Mouse (Mus musculus): ENCODE results near the gene Snrnp40. TPM values are rescaled to one million over a fixed set of nuclear protein-coding genes. Genes with fewer than 3 reads are reported as not detected.

The Snrnp40 gene
- 234 and 251 TPM in 2 replicates for polyA plus RNA-seq (2014; fragmentation: Nextera tagmentation; extraction: Ambion mirVana)

DNA sequence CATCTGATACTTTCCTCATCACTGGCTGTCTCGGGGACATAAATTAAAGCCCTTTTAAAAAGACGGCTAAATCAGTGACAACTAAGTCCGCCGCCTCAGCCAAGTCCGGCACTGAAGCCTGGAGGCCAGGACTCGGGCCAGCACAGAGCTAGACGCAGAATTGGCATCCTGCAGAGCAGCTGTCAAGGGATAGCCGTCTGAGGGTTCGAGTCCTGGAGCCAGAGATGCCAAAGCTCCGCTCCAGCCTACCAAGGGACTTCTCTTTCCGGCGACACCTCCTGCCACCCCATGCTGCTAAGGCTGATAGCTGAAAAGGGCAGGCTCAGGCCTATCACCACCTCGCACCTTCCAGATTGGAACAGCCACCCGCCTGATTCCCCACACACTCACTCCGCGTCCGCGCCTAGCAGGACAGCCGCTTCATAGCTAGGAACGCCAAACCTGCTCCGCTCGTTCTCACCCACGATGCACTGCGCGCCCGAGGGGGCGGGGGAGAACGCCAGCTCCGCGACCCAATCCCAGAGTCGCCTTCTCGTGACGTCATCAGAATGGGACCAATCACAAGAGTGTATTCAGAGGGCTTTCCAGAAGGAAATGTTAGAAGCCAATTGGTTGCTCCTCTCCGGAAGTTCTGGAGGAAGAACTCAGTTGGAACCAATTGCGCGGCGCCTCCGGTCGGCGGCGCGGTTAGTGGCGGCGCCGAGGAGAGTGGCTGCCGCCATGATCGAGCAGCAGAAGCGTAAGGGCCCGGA, at the start of gene Snrnp40, which contains the start of gene Zcchc17:
Gene Snrnp40, plus strand, starts transcription at position 647 of the 752 bp plus-strand sequence.
Gene Zcchc17, minus strand, starts transcription at position 458 of the 752 bp plus-strand sequence.
- Histone ChIP-seq H3K27me3 (ENCODE audit: control insufficient read depth, insufficient read depth, low read length) (no peaks in the 10 kb centered on the region), H3K27ac (replicated peaks; ENCODE audit: low read depth, low read length) (no peak within 1 kb of the TSS; the same call in 1 of the 2 replicates), H3K36me3 (ENCODE audit: control insufficient read depth, insufficient read depth, low read length) (peaks cover 2% of the 10 kb centered on the region; the same call in 1 of the 2 replicates), H3K4me2 (ENCODE audit: low read depth, severe bottlenecking) (peak within 1 kb of the TSS; percentile 81), H3K4me1 (ENCODE audit: control insufficient read depth, insufficient read depth, low read length) (peaks cover 4% of the 10 kb centered on the region; the same call in 1 of the 2 replicates), H3K9me3 (ENCODE audit: control insufficient read depth, low read length) (no peaks in the 10 kb centered on the region), H3K9ac (ENCODE audit: low read length) (peak within 1 kb of the TSS; percentile 82), H3K4me3 (ENCODE audit: low read depth, low read length) (peak within 1 kb of the TSS; percentile 70)
- peak; percentile 98 for ATAC-seq (ENCODE audit: insufficient number of reproducible peaks, low FRiP score, low TSS enrichment, low read depth)
- DNase-seq (ENCODE audit: low spot score): peak; percentile 99
- under 1% methylated on average over 49 of the region's 49 CpGs for WGBS

- ATAC-seq (ENCODE audit: insufficient number of reproducible peaks, low FRiP score, low TSS enrichment, low read depth) (no peak), DNase-seq (ENCODE audit: low spot score) (no peak)
- WGBS: 82% methylated on average over 3 of the region's 3 CpGs
- peaks cover 13% of the 10 kb centered on the region; the same call in 1 of the 2 replicates for H3K4me1 ChIP-seq (ENCODE audit: control insufficient read depth, insufficient read depth, low read length)
- H3K27me3 ChIP-seq (ENCODE audit: control insufficient read depth, insufficient read depth, low read length): peaks cover 27% of the 10 kb centered on the region
- H3K4me3 ChIP-seq (ENCODE audit: low read depth, low read length): no peak overlapping the region
- H3K9me3 ChIP-seq (ENCODE audit: control insufficient read depth, low read length): no peaks in the 10 kb centered on the region
- H3K36me3 ChIP-seq (ENCODE audit: control insufficient read depth, insufficient read depth, low read length): peaks cover 3% of the 10 kb centered on the region; the same call in 1 of the 2 replicates
- H3K9ac ChIP-seq (ENCODE audit: low read length): no peak overlapping the region
- H3K27ac ChIP-seq (replicated peaks; ENCODE audit: low read depth, low read length): no peak overlapping the region
- H3K4me2 ChIP-seq (ENCODE audit: low read depth, severe bottlenecking): no peak overlapping the region
Observed at GRCm38 (mm10) chr4:130312526-130312925, 47.4 kb upstream of the Snrnp40 start.

- Histone ChIP-seq H3K4me1 (ENCODE audit: control insufficient read depth, insufficient read depth, low read length) (peaks cover 5% of the 10 kb centered on the region; the same call in 1 of the 2 replicates), H3K4me2 (ENCODE audit: low read depth, severe bottlenecking) (no peak overlapping the region), H3K4me3 (ENCODE audit: low read depth, low read length) (no peak overlapping the region), H3K27ac (replicated peaks; ENCODE audit: low read depth, low read length) (no peak overlapping the region), H3K27me3 (ENCODE audit: control insufficient read depth, insufficient read depth, low read length) (peaks cover 16% of the 10 kb centered on the region), H3K9ac (ENCODE audit: low read length) (no peak overlapping the region), H3K36me3 (ENCODE audit: control insufficient read depth, insufficient read depth, low read length) (peaks cover 3% of the 10 kb centered on the region; the same call in 1 of the 2 replicates), H3K9me3 (ENCODE audit: control insufficient read depth, low read length) (no peaks in the 10 kb centered on the region)
- WGBS: 87% methylated on average over 4 of the region's 4 CpGs
- no peak for ATAC-seq (ENCODE audit: insufficient number of reproducible peaks, low FRiP score, low TSS enrichment, low read depth)
- no peak for DNase-seq (ENCODE audit: low spot score)
Observed at GRCm38 (mm10) chr4:130313552-130313951, 46.4 kb upstream of the Snrnp40 start.

DNA sequence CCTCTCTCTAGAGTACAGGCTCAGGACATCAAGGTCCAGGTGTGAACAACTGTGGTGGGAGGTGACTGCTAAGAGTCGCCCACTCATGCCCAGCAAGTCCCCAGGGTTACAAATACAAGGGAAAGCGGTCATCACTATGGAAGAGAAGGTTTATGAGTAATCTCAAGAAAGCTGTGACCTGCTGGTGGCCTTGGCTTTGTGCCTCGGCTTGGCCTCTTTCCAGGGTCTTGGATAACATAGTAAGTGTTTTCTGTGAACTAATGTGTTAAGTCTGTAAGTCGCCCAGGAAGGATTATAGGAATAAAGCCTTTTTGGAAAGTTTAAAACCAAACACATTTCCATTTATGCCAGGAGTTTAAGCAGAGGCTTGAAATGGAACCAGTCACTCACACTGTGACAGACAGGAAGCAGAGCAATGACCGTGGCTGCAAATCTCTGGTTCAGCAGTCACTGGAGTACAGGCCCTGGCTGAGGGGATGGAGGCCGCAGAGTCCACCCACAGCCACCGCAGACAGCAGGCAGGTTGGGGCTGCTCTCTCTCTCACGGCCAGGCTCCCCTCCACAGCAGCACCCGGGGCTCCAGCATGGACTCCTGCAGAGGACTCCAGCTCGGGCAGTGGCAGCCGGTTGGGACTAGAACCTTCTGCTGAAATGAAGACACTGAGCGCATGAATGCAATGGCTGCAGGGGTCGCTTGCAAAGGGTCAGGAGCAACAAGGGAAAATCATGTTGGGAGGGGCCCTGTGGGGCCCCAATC, 44.0 kb upstream of the Snrnp40 start:
- Histone ChIP-seq H3K4me2 (ENCODE audit: low read depth, severe bottlenecking) (no peak overlapping the region), H3K27ac (replicated peaks; ENCODE audit: low read depth, low read length) (no peak overlapping the region), H3K27me3 (ENCODE audit: control insufficient read depth, insufficient read depth, low read length) (no peaks in the 10 kb centered on the region), H3K9me3 (ENCODE audit: control insufficient read depth, low read length) (no peaks in the 10 kb centered on the region), H3K36me3 (ENCODE audit: control insufficient read depth, insufficient read depth, low read length) (peaks cover 4% of the 10 kb centered on the region; the same call in 1 of the 2 replicates), H3K4me3 (ENCODE audit: low read depth, low read length) (no peak overlapping the region), H3K4me1 (ENCODE audit: control insufficient read depth, insufficient read depth, low read length) (no peaks in the 10 kb centered on the region), H3K9ac (ENCODE audit: low read length) (no peak overlapping the region)
- DNase-seq (ENCODE audit: low spot score) (no peak), ATAC-seq (ENCODE audit: insufficient number of reproducible peaks, low FRiP score, low TSS enrichment, low read depth) (no peak)
- 81% methylated on average over 13 of the region's 13 CpGs for WGBS

GRCm38 (mm10) chr4:130316691-130317090, 43.2 kb upstream of the Snrnp40 start:
- WGBS: 88% methylated on average over 10 of the region's 10 CpGs
- no peak overlapping the region for H3K4me3 ChIP-seq (ENCODE audit: low read depth, low read length)
- H3K9me3 ChIP-seq (ENCODE audit: control insufficient read depth, low read length): no peaks in the 10 kb centered on the region
- no peak overlapping the region for H3K27ac ChIP-seq (replicated peaks; ENCODE audit: low read depth, low read length)
- DNase-seq (ENCODE audit: low spot score) (no peak), ATAC-seq (ENCODE audit: insufficient number of reproducible peaks, low FRiP score, low TSS enrichment, low read depth) (no peak)
- no peaks in the 10 kb centered on the region for H3K4me1 ChIP-seq (ENCODE audit: control insufficient read depth, insufficient read depth, low read length)
- H3K36me3 ChIP-seq (ENCODE audit: control insufficient read depth, insufficient read depth, low read length): peaks cover 7% of the 10 kb centered on the region; the same call in 1 of the 2 replicates
- no peaks in the 10 kb centered on the region for H3K27me3 ChIP-seq (ENCODE audit: control insufficient read depth, insufficient read depth, low read length)
- H3K9ac ChIP-seq (ENCODE audit: low read length): no peak overlapping the region
- H3K4me2 ChIP-seq (ENCODE audit: low read depth, severe bottlenecking): no peak overlapping the region

DNA sequence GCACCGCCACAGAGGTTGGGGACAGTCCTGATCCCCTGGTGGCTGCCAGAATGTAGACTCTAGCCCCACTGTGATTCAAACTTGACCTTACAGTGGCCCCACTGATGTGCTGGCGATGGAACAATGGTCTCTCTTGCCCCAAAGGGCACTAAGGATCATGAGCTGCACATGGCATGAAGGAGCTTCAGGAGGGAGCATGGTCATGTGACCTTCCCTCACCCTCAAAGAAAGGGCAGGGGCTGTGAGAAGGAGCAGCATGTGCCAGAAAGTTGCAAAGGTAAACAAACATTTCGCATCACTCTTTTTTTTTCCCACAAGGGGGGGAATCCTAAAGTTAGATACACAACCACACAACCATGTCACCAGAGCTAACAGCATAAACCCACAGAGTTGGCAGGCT, 41.8 kb upstream of the Snrnp40 start:
- DNase-seq (ENCODE audit: low spot score) (no peak), ATAC-seq (ENCODE audit: insufficient number of reproducible peaks, low FRiP score, low TSS enrichment, low read depth) (no peak)
- Histone ChIP-seq H3K36me3 (ENCODE audit: control insufficient read depth, insufficient read depth, low read length) (peaks cover 10% of the 10 kb centered on the region; the same call in 1 of the 2 replicates), H3K9ac (ENCODE audit: low read length) (no peak overlapping the region), H3K9me3 (ENCODE audit: control insufficient read depth, low read length) (no peaks in the 10 kb centered on the region), H3K4me1 (ENCODE audit: control insufficient read depth, insufficient read depth, low read length) (no peaks in the 10 kb centered on the region), H3K4me3 (ENCODE audit: low read depth, low read length) (no peak overlapping the region), H3K4me2 (ENCODE audit: low read depth, severe bottlenecking) (no peak overlapping the region), H3K27me3 (ENCODE audit: control insufficient read depth, insufficient read depth, low read length) (no peaks in the 10 kb centered on the region), H3K27ac (replicated peaks; ENCODE audit: low read depth, low read length) (no peak overlapping the region)
- 68% methylated on average over 3 of the region's 3 CpGs for WGBS

DNA sequence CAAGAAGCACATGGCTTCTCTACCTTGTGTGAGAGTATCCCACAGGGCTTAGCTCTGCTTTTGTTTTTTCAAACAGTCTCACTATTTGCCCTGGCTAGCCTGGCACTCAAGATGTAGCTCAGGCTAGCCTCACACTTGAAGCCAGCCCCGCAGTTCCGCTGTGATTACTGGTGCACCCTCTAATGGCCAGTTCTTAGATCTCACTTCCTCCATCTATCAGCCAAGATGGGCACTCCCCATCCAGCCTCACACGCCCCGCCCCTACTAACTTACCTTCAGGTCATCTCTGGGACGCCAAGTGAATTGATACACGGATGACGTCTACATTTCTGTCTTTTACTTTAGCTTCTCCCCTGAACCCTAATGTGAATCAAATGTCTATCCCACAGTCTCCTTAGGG, 40.4 kb upstream of the Snrnp40 start:
- DNase-seq (ENCODE audit: low spot score): no peak
- peaks cover 10% of the 10 kb centered on the region; the same call in 1 of the 2 replicates for H3K36me3 ChIP-seq (ENCODE audit: control insufficient read depth, insufficient read depth, low read length)
- no peaks in the 10 kb centered on the region for H3K4me1 ChIP-seq (ENCODE audit: control insufficient read depth, insufficient read depth, low read length)
- H3K4me2 ChIP-seq (ENCODE audit: low read depth, severe bottlenecking): no peak overlapping the region
- no peaks in the 10 kb centered on the region for H3K27me3 ChIP-seq (ENCODE audit: control insufficient read depth, insufficient read depth, low read length)
- WGBS: 85% methylated on average over 7 of the region's 7 CpGs
- H3K9me3 ChIP-seq (ENCODE audit: control insufficient read depth, low read length): no peaks in the 10 kb centered on the region
- no peak overlapping the region for H3K27ac ChIP-seq (replicated peaks; ENCODE audit: low read depth, low read length)
- no peak for ATAC-seq (ENCODE audit: insufficient number of reproducible peaks, low FRiP score, low TSS enrichment, low read depth)
- H3K9ac ChIP-seq (ENCODE audit: low read length): no peak overlapping the region
- H3K4me3 ChIP-seq (ENCODE audit: low read depth, low read length): no peak overlapping the region

DNA sequence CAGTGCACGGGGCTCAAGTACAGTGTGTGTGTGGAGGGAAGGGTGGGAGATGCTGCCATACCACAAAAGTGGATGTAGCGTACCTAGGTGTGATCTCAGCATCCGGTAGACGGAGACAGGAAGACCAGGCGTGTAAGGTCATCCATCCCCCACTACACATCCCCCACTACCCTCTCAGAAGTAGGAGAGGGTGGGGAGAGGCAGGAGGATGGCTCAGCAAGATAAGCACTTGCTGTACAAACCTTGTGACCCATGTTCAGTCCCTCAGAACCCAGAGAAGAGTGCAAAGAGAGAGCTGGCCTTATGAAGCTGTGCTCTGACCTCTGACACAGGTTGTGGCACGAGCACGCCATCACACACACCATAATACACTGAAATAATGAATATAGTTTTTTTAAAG, 38.3 kb upstream of the Snrnp40 start:
- no peaks in the 10 kb centered on the region for H3K27me3 ChIP-seq (ENCODE audit: control insufficient read depth, insufficient read depth, low read length)
- ATAC-seq (ENCODE audit: insufficient number of reproducible peaks, low FRiP score, low TSS enrichment, low read depth): no peak
- 94% methylated on average over 7 of the region's 7 CpGs for WGBS
- no peaks in the 10 kb centered on the region for H3K9me3 ChIP-seq (ENCODE audit: control insufficient read depth, low read length)
- H3K4me2 ChIP-seq (ENCODE audit: low read depth, severe bottlenecking): no peak overlapping the region
- no peak overlapping the region for H3K9ac ChIP-seq (ENCODE audit: low read length)
- H3K4me3 ChIP-seq (ENCODE audit: low read depth, low read length): no peak overlapping the region
- DNase-seq (ENCODE audit: low spot score): no peak
- H3K27ac ChIP-seq (replicated peaks; ENCODE audit: low read depth, low read length): no peak overlapping the region
- peaks cover 11% of the 10 kb centered on the region for H3K36me3 ChIP-seq (ENCODE audit: control insufficient read depth, insufficient read depth, low read length)
- H3K4me1 ChIP-seq (ENCODE audit: control insufficient read depth, insufficient read depth, low read length): no peaks in the 10 kb centered on the region
